Mouse (Mus musculus): ENCODE measurements around the gene Mtmr1. TPM values are rescaled to one million over a fixed set of nuclear protein-coding genes. Genes with fewer than 3 reads are reported as not detected.

Gene Mtmr1
- polyA plus RNA-seq, 1 experiment from 2014 or later, result 14.7 TPM

DNA sequence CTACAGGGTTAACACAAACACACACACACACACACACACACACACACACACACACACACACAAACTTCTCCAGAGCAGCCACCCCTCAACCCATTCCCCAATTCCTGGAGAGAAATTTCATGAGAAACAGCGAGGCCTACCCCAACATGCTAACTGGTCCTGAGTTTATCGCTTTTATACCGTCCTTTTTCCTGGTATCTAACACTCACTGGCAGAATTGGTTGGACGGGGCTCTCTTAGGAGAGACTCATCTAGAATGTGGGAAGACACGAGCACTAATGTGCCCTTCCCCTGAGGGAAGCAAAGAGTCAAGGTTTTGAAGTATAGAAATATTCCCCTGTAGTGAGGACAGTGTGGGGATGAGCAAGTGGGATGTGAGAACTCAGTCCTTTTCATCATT is 66.3 kb downstream of the Mtmr1 start:
- Histone ChIP-seq H3K27me3 (replicated peaks; ENCODE audit: control insufficient read depth, insufficient read depth, low read length) (no peaks in the 10 kb centered on the region), H3K9me3 (ENCODE audit: control insufficient read depth, low read length) (no peaks in the 10 kb centered on the region), H3K9ac (ENCODE audit: low read depth, low read length) (no peak overlapping the region), H3K4me3 (ENCODE audit: low read length) (no peak overlapping the region), H3K4me2 (ENCODE audit: low read length) (no peak overlapping the region), H3K36me3 (ENCODE audit: control insufficient read depth, insufficient read depth, low read length) (no peaks in the 10 kb centered on the region), H3K27ac (ENCODE audit: low read depth, low read length) (no peak overlapping the region), H3K4me1 (ENCODE audit: control insufficient read depth, insufficient read depth, low read depth, low read length) (no peaks in the 10 kb centered on the region)
- 78% methylated on average over 5 of the region's 5 CpGs for whole genome bisulfite sequencing
- no peak for ATAC-seq

GRCm38 (mm10) chrX:71434448-71434847 is 69.9 kb downstream of the Mtmr1 start:
- H3K4me3 ChIP-seq (ENCODE audit: low read length), result no peak overlapping the region
- H3K4me2 ChIP-seq (ENCODE audit: low read length), result no peak overlapping the region
- no peaks in the 10 kb centered on the region for H3K27me3 ChIP-seq (replicated peaks; ENCODE audit: control insufficient read depth, insufficient read depth, low read length)
- no peak overlapping the region for H3K9ac ChIP-seq (ENCODE audit: low read depth, low read length)
- H3K27ac ChIP-seq (ENCODE audit: low read depth, low read length), result no peak overlapping the region
- WGBS, result 47% methylated on average over 1 of the region's 1 CpGs
- H3K36me3 ChIP-seq (ENCODE audit: control insufficient read depth, insufficient read depth, low read length), result no peaks in the 10 kb centered on the region
- peak; percentile 61; the same call in 1 of the 2 replicates for ATAC-seq
- no peaks in the 10 kb centered on the region for H3K9me3 ChIP-seq (ENCODE audit: control insufficient read depth, low read length)
- H3K4me1 ChIP-seq (ENCODE audit: control insufficient read depth, insufficient read depth, low read depth, low read length), result no peaks in the 10 kb centered on the region

GRCm38 (mm10) chrX:71434860-71435259 is 70.3 kb downstream of the Mtmr1 start:
- ATAC-seq, result peak; percentile 56
- Histone ChIP-seq H3K27me3 (replicated peaks; ENCODE audit: control insufficient read depth, insufficient read depth, low read length) (no peaks in the 10 kb centered on the region), H3K9me3 (ENCODE audit: control insufficient read depth, low read length) (no peaks in the 10 kb centered on the region), H3K36me3 (ENCODE audit: control insufficient read depth, insufficient read depth, low read length) (no peaks in the 10 kb centered on the region), H3K9ac (ENCODE audit: low read depth, low read length) (no peak overlapping the region), H3K4me1 (ENCODE audit: control insufficient read depth, insufficient read depth, low read depth, low read length) (no peaks in the 10 kb centered on the region), H3K27ac (ENCODE audit: low read depth, low read length) (no peak overlapping the region), H3K4me2 (ENCODE audit: low read length) (no peak overlapping the region), H3K4me3 (ENCODE audit: low read length) (no peak overlapping the region)
- 47% methylated on average over 8 of the region's 8 CpGs for WGBS

GRCm38 (mm10) chrX:71435542-71435941 is 71.0 kb downstream of the Mtmr1 start:
- H3K4me1 ChIP-seq (ENCODE audit: control insufficient read depth, insufficient read depth, low read depth, low read length), result no peaks in the 10 kb centered on the region
- no peak overlapping the region for H3K4me3 ChIP-seq (ENCODE audit: low read length)
- H3K9me3 ChIP-seq (ENCODE audit: control insufficient read depth, low read length), result no peaks in the 10 kb centered on the region
- H3K36me3 ChIP-seq (ENCODE audit: control insufficient read depth, insufficient read depth, low read length), result no peaks in the 10 kb centered on the region
- H3K4me2 ChIP-seq (ENCODE audit: low read length), result no peak overlapping the region
- H3K27ac ChIP-seq (ENCODE audit: low read depth, low read length), result no peak overlapping the region
- H3K27me3 ChIP-seq (replicated peaks; ENCODE audit: control insufficient read depth, insufficient read depth, low read length), result no peaks in the 10 kb centered on the region
- 88% methylated on average over 2 of the region's 2 CpGs for WGBS
- no peak overlapping the region for H3K9ac ChIP-seq (ENCODE audit: low read depth, low read length)
- no peak for ATAC-seq

GRCm38 (mm10) chrX:71439473-71439872 is 74.9 kb downstream of the Mtmr1 start:
- Histone ChIP-seq H3K36me3 (ENCODE audit: control insufficient read depth, insufficient read depth, low read length) (no peaks in the 10 kb centered on the region), H3K4me2 (ENCODE audit: low read length) (no peak overlapping the region), H3K4me3 (ENCODE audit: low read length) (no peak overlapping the region), H3K27me3 (replicated peaks; ENCODE audit: control insufficient read depth, insufficient read depth, low read length) (no peaks in the 10 kb centered on the region), H3K9me3 (ENCODE audit: control insufficient read depth, low read length) (no peaks in the 10 kb centered on the region), H3K4me1 (ENCODE audit: control insufficient read depth, insufficient read depth, low read depth, low read length) (no peaks in the 10 kb centered on the region), H3K27ac (ENCODE audit: low read depth, low read length) (no peak overlapping the region), H3K9ac (ENCODE audit: low read depth, low read length) (no peak overlapping the region)
- WGBS, result 91% methylated on average over 6 of the region's 6 CpGs
- ATAC-seq, result no peak

DNA sequence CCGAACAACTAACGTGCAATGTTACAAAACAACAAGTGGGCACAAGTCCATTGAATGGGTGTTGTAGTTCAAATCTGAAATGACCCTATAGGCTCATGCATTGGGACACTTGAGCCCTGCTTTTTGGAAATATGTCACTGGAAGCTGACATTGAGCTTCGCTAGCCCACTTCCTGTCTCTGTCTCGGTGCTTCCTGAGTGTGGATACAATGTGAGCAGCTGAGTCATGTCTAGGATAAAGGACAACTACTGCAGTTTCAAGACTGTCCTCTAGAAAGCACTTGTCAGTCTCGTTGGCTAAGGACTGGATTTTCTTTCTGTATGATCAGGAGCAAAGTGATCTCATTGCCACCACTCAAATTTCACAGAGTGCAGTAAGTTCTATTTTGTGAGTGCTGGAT is 78.4 kb downstream of the Mtmr1 start:
- 84% methylated on average over 5 of the region's 5 CpGs for WGBS
- Histone ChIP-seq H3K27me3 (replicated peaks; ENCODE audit: control insufficient read depth, insufficient read depth, low read length) (no peaks in the 10 kb centered on the region), H3K4me1 (ENCODE audit: control insufficient read depth, insufficient read depth, low read depth, low read length) (no peaks in the 10 kb centered on the region), H3K27ac (ENCODE audit: low read depth, low read length) (no peak overlapping the region), H3K36me3 (ENCODE audit: control insufficient read depth, insufficient read depth, low read length) (no peaks in the 10 kb centered on the region), H3K9ac (ENCODE audit: low read depth, low read length) (no peak overlapping the region), H3K4me3 (ENCODE audit: low read length) (no peak overlapping the region), H3K9me3 (ENCODE audit: control insufficient read depth, low read length) (no peaks in the 10 kb centered on the region), H3K4me2 (ENCODE audit: low read length) (no peak overlapping the region)
- no peak for ATAC-seq

DNA sequence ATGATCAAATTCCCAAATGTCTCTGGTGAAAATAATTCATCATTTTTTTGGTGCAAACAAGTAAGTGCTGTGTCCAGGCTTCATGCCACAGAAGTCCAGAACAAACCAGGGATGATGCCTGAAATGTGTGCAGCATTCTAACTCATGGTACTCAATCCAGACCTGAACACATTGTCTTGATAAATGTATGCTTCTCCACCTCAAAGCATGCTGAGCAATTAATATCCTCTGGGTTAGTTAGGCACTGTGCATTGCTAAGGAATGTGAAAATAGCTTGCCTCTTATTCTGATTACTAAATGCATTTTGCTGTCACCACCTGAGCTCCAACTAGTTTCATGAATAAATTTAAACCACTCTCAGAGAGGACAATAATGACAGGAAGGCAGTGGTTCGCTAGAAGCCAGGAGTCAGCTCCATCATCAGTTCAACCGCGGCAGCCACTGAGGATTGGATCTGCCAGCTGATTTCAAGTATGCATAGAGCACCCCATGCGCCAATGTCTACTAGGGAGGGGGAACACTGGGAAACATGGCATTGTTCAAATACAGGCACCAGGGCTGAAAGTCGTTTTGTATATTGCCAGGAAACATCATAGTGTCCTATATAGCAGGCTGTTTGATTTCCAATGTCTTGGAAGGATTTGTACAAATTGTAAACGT is 91.6 kb downstream of the Mtmr1 start:
- no peak overlapping the region for H3K9ac ChIP-seq (ENCODE audit: low read depth, low read length)
- H3K4me3 ChIP-seq (ENCODE audit: low read length), result no peak overlapping the region
- no peak overlapping the region for H3K4me2 ChIP-seq (ENCODE audit: low read length)
- 60% methylated on average over 6 of the region's 6 CpGs for WGBS
- ATAC-seq, result 0 out of 2 replicates have a peak, but pooled peaks have one; percentile 37
- H3K9me3 ChIP-seq (ENCODE audit: control insufficient read depth, low read length), result no peaks in the 10 kb centered on the region
- no peaks in the 10 kb centered on the region for H3K36me3 ChIP-seq (ENCODE audit: control insufficient read depth, insufficient read depth, low read length)
- H3K27me3 ChIP-seq (replicated peaks; ENCODE audit: control insufficient read depth, insufficient read depth, low read length), result no peaks in the 10 kb centered on the region
- H3K4me1 ChIP-seq (ENCODE audit: control insufficient read depth, insufficient read depth, low read depth, low read length), result no peaks in the 10 kb centered on the region
- H3K27ac ChIP-seq (ENCODE audit: low read depth, low read length), result no peak overlapping the region

- H3K36me3 ChIP-seq (ENCODE audit: control insufficient read depth, insufficient read depth, low read length), result no peaks in the 10 kb centered on the region
- no peak overlapping the region for H3K4me2 ChIP-seq (ENCODE audit: low read length)
- H3K27ac ChIP-seq (ENCODE audit: low read depth, low read length), result no peak overlapping the region
- H3K4me3 ChIP-seq (ENCODE audit: low read length), result no peak overlapping the region
- 81% methylated on average over 7 of the region's 7 CpGs for WGBS
- H3K27me3 ChIP-seq (replicated peaks; ENCODE audit: control insufficient read depth, insufficient read depth, low read length), result no peaks in the 10 kb centered on the region
- H3K9me3 ChIP-seq (ENCODE audit: control insufficient read depth, low read length), result no peaks in the 10 kb centered on the region
- ATAC-seq, result no peak
- no peaks in the 10 kb centered on the region for H3K4me1 ChIP-seq (ENCODE audit: control insufficient read depth, insufficient read depth, low read depth, low read length)
- no peak overlapping the region for H3K9ac ChIP-seq (ENCODE audit: low read depth, low read length)
Observed at GRCm38 (mm10) chrX:71464138-71464826, 99.7 kb downstream of the Mtmr1 start.

DNA sequence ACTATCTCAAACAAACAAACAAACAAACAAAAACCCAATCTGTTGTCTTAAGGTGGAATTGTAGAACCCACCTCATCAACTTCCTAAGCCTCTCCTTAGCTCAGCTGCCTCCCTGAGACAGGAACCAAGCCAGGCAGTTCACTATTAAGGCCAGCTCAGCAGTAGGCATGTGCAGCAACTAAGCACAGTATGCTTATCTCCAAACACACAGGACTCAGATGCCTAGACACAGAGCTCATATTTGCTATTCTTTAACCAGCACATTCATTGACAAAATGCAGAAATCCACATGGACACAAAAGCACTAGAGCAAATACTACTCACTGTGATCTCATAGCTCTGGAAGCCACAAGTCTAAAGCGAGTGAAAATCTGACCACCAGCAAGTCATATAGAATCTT is 100.9 kb downstream of the Mtmr1 start:
- H3K27me3 ChIP-seq (replicated peaks; ENCODE audit: control insufficient read depth, insufficient read depth, low read length), result no peaks in the 10 kb centered on the region
- H3K4me1 ChIP-seq (ENCODE audit: control insufficient read depth, insufficient read depth, low read depth, low read length), result no peaks in the 10 kb centered on the region
- 92% methylated on average over 1 of the region's 1 CpGs for WGBS
- no peaks in the 10 kb centered on the region for H3K36me3 ChIP-seq (ENCODE audit: control insufficient read depth, insufficient read depth, low read length)
- no peak overlapping the region for H3K27ac ChIP-seq (ENCODE audit: low read depth, low read length)
- H3K9me3 ChIP-seq (ENCODE audit: control insufficient read depth, low read length), result no peaks in the 10 kb centered on the region
- no peak overlapping the region for H3K9ac ChIP-seq (ENCODE audit: low read depth, low read length)
- ATAC-seq, result no peak
- no peak overlapping the region for H3K4me3 ChIP-seq (ENCODE audit: low read length)
- H3K4me2 ChIP-seq (ENCODE audit: low read length), result no peak overlapping the region

Data from hindbrain, embryonic 16.5 days (tissue).